Mouse (Mus musculus) stomach, embryonic 16.5 days (tissue): ENCODE measurements around the gene Hist1h3b. TPM values are rescaled to one million over a fixed set of nuclear protein-coding genes. Genes with fewer than 3 reads are reported as not detected.
A peak's percentile ranks its signal among the peaks of the same experiment; 100 is the strongest.
"Not testable (repeated sequence)": the region's sequence is repeated elsewhere in the genome, so short reads cannot be mapped to it uniquely, and the experiment has no call there.

Experiments
- ATAC-seq: fragments of 200-750 bp; cut with Nextera tagmentation; 2 replicates; pipeline ENCODE4 v1.8.0; 2017; ENCODE audit warnings: moderate number of reproducible peaks, moderate TSS enrichment; ENCODE audit not compliant: insufficient read depth, low FRiP score
- H3K27ac ChIP-seq: fragments of 300-500 bp; sonication (generic); 2 replicates; pipeline ENCODE4 v1.5.1; 2014; ENCODE audit warnings: low read length
- H3K27me3 ChIP-seq: fragments of 300-500 bp; sonication (generic); 2 replicates; pipeline ENCODE4 v1.6.1; 2014; ENCODE audit warnings: low read length, control low read depth, mixed read lengths; ENCODE audit not compliant: control insufficient read depth, insufficient read depth
- H3K36me3 ChIP-seq: fragments of 300-500 bp; sonication (generic); 2 replicates; pipeline ENCODE4 v1.6.1; 2014; ENCODE audit warnings: low read length; ENCODE audit not compliant: control insufficient read depth, insufficient read depth
- H3K4me1 ChIP-seq: fragments of 300-500 bp; sonication (generic); 2 replicates; pipeline ENCODE4 v1.6.1; 2014; ENCODE audit warnings: low read length, control low read depth, mixed read lengths; ENCODE audit not compliant: control insufficient read depth, insufficient read depth
- H3K4me2 ChIP-seq: fragments of 300-500 bp; sonication (generic); 2 replicates; pipeline ENCODE4 v1.6.1; 2014; ENCODE audit warnings: low read depth, low read length, mixed read lengths
- H3K4me3 ChIP-seq: fragments of 300-500 bp; sonication (generic); replicated peaks from 2 replicates; pipeline ENCODE4 v1.5.1; 2014; ENCODE audit warnings: mild to moderate bottlenecking, low read length
- H3K9ac ChIP-seq: fragments of 300-500 bp; sonication (generic); 2 replicates; pipeline ENCODE4 v1.6.1; 2014; ENCODE audit warnings: low read length
- H3K9me3 ChIP-seq: fragments of 300-500 bp; sonication (generic); replicated peaks from 2 replicates; pipeline ENCODE4 v1.6.1; 2016; ENCODE audit warnings: low read length, control low read depth; ENCODE audit not compliant: control insufficient read depth
- WGBS: fragments of 180-500 bp; shearing (Covaris S2); extraction: QIAGEN DNeasy Blood & Tissue Kit; methylation state at CpG from one replicate; pipeline ENCODE4 v1.1.7; 2014; 5-methylcytosine and 5-hydroxymethylcytosine counted together
- polyA plus RNA-seq: library from polyadenylated mRNA; unstranded; fragments of >200 nt; fragmentation: Nextera tagmentation; extraction: Ambion mirVana; gene quantifications from 2 replicates; pipeline ENCODE4 v1.2.1, GENCODE M21; 2015

Hist1h3b gene
- polyA plus RNA-seq, 1 experiment from 2014 or later, result 7.5 TPM

DNA sequence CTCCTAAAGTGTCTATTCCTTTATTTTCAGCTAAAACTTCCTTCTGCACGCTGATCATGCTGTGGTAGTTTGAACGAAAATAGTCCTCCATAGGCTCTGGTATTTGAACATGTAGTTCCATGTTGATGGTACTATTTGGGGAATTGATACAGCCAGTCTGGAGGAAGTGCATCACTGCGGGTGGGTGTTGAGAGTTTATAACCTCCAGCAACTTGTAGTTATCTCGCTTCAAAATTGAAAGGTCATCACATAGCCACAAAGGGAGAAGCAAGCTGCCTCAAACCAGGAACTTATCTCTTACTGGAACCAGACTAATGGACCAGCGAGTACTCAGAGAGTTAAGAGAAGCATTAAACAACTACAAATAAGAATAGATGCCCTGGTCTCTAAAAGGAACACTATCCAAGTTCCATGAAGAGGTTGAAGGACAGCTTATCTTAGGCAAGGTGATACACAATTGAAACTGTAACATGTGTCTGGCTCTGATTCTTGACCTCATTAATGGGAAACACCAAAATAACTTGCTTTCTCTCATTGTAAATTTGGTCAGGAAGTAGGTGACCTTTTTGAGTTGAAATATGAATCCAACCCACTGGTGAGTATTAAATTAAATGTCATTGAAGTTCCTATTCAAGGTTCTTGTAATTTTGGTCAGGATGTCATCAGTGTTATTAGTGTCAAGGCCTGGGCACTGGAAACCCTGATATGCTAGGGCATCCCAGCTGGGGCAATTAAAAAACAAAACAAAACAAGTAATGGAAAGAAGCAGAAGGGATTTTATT, 35.6 kb upstream of the Hist1h3b start:
- no peak for ATAC-seq
- Histone ChIP-seq H3K27me3 (no peaks in the 10 kb centered on the region), H3K4me3 (no peak overlapping the region), H3K9ac (no peak overlapping the region), H3K9me3 (no peaks in the 10 kb centered on the region), H3K4me1 (no peaks in the 10 kb centered on the region), H3K27ac (no peak overlapping the region), H3K4me2 (no peak overlapping the region), H3K36me3 (no peaks in the 10 kb centered on the region)
- 78% methylated on average over 5 of the region's 5 CpGs for WGBS

DNA sequence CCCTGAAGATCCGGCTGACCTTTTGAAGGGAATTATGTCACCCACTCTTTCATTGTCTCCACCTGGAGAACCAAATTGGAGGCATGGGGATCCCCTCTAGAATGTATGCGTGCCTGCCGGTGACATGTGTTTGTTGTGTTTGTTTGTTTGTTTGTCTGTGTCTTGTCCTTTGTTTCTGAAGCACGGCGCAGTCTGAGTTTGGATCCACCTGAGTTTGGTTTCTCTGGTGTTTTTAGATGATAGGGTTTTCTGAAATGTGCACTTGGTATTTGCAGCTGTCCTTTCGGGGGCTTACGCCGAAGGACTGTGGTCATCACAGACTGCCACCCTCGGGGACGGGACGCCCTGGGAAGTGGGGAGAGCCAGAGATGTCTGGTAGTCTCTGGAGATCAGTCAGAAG, 34.9 kb upstream of the Hist1h3b start:
- ATAC-seq, result no peak
- Histone ChIP-seq H3K36me3 (no peaks in the 10 kb centered on the region), H3K27ac (no peak overlapping the region), H3K4me1 (no peaks in the 10 kb centered on the region), H3K27me3 (no peaks in the 10 kb centered on the region), H3K9me3 (no peaks in the 10 kb centered on the region), H3K4me3 (no peak overlapping the region), H3K4me2 (no peak overlapping the region), H3K9ac (no peak overlapping the region)
- 46% methylated on average over 11 of the region's 11 CpGs for WGBS

DNA sequence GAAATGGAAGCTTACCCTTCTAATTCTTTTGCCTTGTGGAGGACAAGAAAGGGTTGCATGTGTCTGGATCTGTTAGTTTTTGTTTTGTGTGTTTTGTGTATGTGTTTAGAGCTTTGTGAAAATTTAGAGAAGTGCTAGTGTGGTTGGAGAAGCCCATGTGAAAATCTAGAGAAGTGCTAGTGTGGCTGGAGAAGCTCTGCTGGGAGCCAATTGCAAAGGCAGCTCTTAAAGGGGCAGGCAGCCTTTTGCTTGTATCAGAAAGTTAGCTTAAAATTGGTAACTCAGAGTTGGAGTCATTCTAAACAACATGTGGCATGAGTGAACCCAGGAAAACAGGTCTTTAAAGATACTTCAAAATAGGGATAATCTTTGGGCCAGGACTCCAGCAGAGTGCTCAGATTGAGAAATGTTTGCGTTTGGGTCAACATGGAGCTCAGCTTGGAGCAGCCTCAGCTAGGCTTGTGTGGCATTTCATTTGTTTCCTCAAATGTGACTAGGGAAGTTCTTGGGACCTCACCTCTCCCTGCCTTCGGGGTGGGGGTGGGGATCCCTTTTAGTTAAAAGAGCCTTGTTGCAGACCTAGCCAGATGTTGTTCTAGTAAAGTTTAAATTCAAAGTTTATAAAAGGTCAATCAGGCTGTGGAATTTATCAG, 34.3 kb upstream of the Hist1h3b start:
- WGBS, result 8% methylated on average over 2 of the region's 2 CpGs
- not testable (repeated sequence) for H3K9ac ChIP-seq, H3K9me3 ChIP-seq, H3K36me3 ChIP-seq, H3K4me1 ChIP-seq, ATAC-seq, H3K4me2 ChIP-seq, H3K4me3 ChIP-seq, H3K27me3 ChIP-seq, H3K27ac ChIP-seq

DNA sequence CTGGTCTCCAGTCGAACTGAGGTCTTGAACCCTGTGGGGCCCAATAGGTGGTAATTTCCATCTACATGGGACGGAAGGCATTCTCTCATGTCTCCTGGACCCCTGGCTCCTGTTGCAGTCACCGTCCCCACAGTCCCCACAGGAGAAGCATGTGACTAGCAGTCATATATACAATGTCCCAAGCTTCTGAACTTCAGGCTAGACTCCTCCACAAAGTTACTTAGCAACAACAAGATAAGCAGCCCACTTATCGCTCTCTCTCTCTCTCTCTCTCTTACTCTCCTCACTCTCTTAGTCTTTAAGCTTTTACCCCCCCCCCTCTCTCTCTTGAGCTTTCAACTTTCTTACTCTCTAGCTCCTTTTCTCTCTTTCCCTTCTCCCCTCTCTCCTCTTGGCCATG, 27.8 kb upstream of the Hist1h3b start:
- Histone ChIP-seq H3K27ac (no peak overlapping the region), H3K9me3 (no peaks in the 10 kb centered on the region), H3K9ac (no peak overlapping the region), H3K4me1 (no peaks in the 10 kb centered on the region), H3K4me3 (no peak overlapping the region), H3K4me2 (no peak overlapping the region), H3K27me3 (no peaks in the 10 kb centered on the region), H3K36me3 (no peaks in the 10 kb centered on the region)
- WGBS, result 61% methylated on average over 4 of the region's 4 CpGs
- peak; percentile 29; the same call in 1 of the 2 replicates for ATAC-seq

DNA sequence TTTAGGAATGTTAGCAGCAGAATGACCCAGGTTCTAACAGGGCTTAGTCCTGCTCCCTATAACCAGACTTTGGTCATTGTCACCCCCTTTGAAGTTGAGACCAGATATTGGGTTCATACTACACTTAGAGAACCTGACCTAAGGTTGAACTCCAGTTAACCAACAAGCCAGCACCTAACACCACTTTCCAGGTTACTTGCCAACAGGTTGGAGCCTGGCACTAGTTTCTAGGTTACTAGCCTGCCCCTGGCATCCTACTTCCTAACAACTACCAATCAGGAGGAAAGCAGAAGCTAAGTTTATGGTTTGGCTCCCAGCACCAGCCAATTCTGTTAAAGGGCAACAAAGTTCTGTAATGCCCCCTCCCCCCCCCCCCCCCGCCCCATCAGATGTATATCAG, 26.9 kb upstream of the Hist1h3b start:
- ATAC-seq, result no peak
- no peak overlapping the region for H3K9ac ChIP-seq
- 80% methylated on average over 1 of the region's 1 CpGs for WGBS

DNA sequence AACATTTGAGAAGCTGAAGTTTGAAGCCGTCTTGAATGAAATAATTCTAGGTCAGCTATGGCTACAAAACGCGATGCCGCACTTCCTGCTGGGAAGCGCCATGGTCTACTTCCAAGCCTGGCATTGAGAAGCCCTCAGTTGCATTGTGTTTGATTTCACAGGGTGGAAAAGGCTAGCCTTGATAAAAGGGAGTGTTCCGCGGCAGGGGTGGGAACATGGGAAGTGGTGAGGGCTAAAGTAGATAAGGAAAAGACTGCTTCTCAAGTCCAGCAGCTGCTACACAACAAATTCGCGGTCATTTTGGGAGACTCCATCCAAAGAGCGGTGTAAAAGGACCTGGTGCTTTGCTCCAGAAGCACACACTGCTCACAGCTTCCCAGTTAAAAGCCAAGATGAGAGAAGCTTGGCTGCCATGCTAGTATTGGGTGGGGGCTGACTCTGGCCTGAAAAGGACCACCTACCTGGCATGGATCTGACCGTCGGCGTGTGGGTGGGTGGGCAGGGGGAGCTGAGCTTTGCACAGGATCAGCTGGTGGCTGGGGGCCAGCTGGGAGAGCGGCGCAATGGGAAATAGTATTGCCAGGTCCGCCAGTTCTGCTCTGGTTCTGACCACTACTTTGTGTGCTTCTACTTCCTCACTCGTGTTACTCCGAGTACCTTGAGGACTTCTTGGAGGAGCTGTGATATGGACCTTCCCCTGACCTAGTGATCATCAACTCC, 23.4 kb upstream of the Hist1h3b start:
- no peak overlapping the region for H3K27ac ChIP-seq
- H3K4me2 ChIP-seq, result no peak overlapping the region
- H3K4me3 ChIP-seq, result no peak overlapping the region
- no peaks in the 10 kb centered on the region for H3K4me1 ChIP-seq
- no peaks in the 10 kb centered on the region for H3K36me3 ChIP-seq
- ATAC-seq, result no peak
- H3K27me3 ChIP-seq, result no peaks in the 10 kb centered on the region
- H3K9ac ChIP-seq, result no peak overlapping the region
- 84% methylated on average over 18 of the region's 18 CpGs for WGBS
- no peaks in the 10 kb centered on the region for H3K9me3 ChIP-seq

More for the DNA sequence above, 26.9 kb upstream of the Hist1h3b start:
- Histone ChIP-seq H3K27me3 (no peaks in the 10 kb centered on the region), H3K9me3 (no peaks in the 10 kb centered on the region), H3K27ac (no peak overlapping the region), H3K4me3 (no peak overlapping the region), H3K4me1 (no peaks in the 10 kb centered on the region), H3K36me3 (no peaks in the 10 kb centered on the region), H3K4me2 (no peak overlapping the region)

DNA sequence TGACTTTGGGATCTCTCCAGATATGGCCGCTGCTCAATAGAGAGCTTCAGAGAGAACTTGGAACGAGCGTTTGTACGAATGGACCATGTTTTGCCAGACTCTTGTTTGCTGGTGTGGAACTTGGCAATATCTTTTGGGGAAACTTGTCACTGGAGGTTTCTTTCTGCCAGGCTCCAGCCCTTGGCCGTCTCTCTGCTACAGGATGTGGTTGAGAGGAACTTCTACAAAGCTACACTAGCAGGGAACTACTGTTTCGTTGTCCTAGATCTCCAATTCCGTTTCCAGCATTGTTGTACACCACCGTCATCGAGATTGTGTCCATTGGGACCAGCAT, 22.9 kb upstream of the Hist1h3b start:
- no peak overlapping the region for H3K4me3 ChIP-seq
- H3K4me1 ChIP-seq, result no peaks in the 10 kb centered on the region
- no peak overlapping the region for H3K27ac ChIP-seq
- H3K27me3 ChIP-seq, result no peaks in the 10 kb centered on the region
- no peak overlapping the region for H3K4me2 ChIP-seq
- H3K36me3 ChIP-seq, result no peaks in the 10 kb centered on the region
- H3K9me3 ChIP-seq, result no peaks in the 10 kb centered on the region
- 87% methylated on average over 9 of the region's 9 CpGs for WGBS
- H3K9ac ChIP-seq, result no peak overlapping the region
- ATAC-seq, result no peak

DNA sequence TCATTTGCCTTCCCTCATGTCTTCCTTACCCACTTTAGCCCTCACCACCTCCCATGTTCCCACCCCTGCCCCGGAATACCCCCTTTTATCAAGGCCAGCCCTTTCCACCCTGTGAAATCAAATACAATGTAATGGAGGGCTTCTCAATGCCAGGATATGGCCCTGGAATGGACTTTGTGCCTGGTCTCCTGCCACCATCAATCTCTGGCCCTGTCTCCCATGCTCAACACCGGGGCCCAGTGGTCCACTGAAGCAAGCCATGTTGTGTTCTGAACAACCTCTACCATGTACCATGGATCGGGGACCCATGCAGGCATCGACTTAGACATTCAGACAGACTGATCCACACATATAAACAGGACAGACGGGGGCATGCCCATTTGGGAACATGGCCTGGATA, 22.4 kb upstream of the Hist1h3b start:
- no peaks in the 10 kb centered on the region for H3K36me3 ChIP-seq
- H3K4me2 ChIP-seq, result no peak overlapping the region
- H3K27me3 ChIP-seq, result no peaks in the 10 kb centered on the region
- H3K4me3 ChIP-seq, result no peak overlapping the region
- H3K9ac ChIP-seq, result no peak overlapping the region
- H3K27ac ChIP-seq, result no peak overlapping the region
- H3K4me1 ChIP-seq, result no peaks in the 10 kb centered on the region
- no peaks in the 10 kb centered on the region for H3K9me3 ChIP-seq
- ATAC-seq, result no peak
- WGBS, result 88% methylated on average over 5 of the region's 5 CpGs

DNA sequence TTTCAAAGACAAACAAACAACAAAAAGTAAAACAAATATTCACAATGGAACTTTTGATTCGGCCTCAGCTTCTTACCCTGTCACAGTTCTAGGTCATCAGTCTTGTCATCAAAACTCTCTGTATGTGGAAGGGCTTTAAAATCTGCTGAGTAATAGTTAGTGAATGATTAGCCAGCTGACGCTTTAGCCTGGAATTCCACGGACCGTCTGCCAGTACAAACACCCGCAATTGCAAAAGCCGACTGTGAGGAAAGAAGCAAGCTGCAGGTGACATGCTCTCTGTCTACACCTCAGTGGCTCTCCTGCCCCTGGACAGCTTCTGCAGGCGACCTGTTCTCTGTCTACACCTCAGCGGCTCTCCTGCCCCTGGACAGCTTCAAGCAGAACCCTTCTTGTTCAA, 21.6 kb upstream of the Hist1h3b start:
- Histone ChIP-seq H3K9ac (no peak overlapping the region), H3K36me3 (no peaks in the 10 kb centered on the region), H3K4me1 (no peaks in the 10 kb centered on the region), H3K27ac (no peak overlapping the region), H3K4me3 (no peak overlapping the region), H3K9me3 (no peaks in the 10 kb centered on the region), H3K27me3 (no peaks in the 10 kb centered on the region), H3K4me2 (no peak overlapping the region)
- 22% methylated on average over 8 of the region's 8 CpGs for WGBS
- peak; percentile 66; the same call in 1 of the 2 replicates for ATAC-seq
